Mouse (Mus musculus): ENCODE measurements at regions not wholly inside any gene's neighbourhood (a gene's known extent, or its start where the extent isn't known, plus 50 kb on each side); places are given as distances from the start of the nearest gene placed in this dataset.

DNA sequence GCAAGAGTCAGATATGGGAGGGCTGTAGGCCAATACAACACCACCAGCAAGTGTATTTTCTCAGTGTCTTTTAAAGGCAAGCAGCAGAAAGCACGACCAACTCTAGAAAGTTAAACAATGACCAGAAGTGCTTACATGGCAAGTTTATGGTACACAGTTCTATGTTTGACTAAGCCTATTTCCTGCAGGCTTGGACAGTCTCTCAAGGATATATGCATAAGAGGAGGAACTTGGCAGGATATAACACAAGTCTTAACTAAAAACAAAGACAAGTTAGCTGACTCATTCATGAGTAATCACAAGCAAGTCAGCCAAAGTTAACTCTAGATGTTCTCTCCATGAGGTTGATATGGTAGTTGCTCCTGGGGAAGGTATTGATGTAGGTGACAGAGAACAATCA is 201.3 kb downstream of the Mbip start:
- H3K4me1 ChIP-seq (replicated peaks; ENCODE audit: control insufficient read depth, insufficient read depth, low read length), result no peaks in the 10 kb centered on the region
- H3K4me3 ChIP-seq (ENCODE audit: low read depth, low read length), result no peak overlapping the region
- WGBS, result 19% methylated on average over 1 of the region's 1 CpGs
- H3K36me3 ChIP-seq (ENCODE audit: control insufficient read depth, insufficient read depth, low read length), result no peaks in the 10 kb centered on the region
- no peaks in the 10 kb centered on the region for H3K27me3 ChIP-seq (replicated peaks; ENCODE audit: control insufficient read depth, insufficient read depth, low read length)
- DNase-seq (ENCODE audit: low spot score), result no peak
- H3K9me3 ChIP-seq (ENCODE audit: control insufficient read depth, low read length), result no peaks in the 10 kb centered on the region
- no peak overlapping the region for H3K9ac ChIP-seq (ENCODE audit: low read length)
- no peak for ATAC-seq (replicated peaks; ENCODE audit: low FRiP score, low TSS enrichment, low read depth)
- H3K27ac ChIP-seq (ENCODE audit: low read depth), result no peak overlapping the region
- no peak overlapping the region for H3K4me2 ChIP-seq (ENCODE audit: low read length)

DNA sequence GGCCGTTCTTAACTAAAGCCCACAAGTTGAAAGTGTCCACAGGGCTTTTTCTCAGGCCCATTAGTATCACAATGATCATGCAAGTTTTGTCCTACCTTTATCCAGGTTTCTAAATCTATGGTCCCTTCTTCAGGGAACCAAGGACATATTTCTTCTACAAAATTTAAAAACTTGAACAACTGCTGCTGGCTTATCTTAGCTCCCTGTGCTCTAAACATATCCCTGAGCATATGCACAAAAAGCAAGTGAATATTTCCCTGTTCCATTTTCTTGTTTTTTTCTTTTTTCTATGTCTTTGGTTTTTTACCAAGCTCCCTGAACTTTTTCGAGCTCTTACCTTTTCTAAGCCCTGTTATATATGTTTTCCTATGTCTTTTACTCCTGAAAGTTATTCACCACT is 201.9 kb downstream of the Mbip start:
- no peaks in the 10 kb centered on the region for H3K27me3 ChIP-seq (replicated peaks; ENCODE audit: control insufficient read depth, insufficient read depth, low read length)
- H3K4me2 ChIP-seq (ENCODE audit: low read length), result no peak overlapping the region
- no peak overlapping the region for H3K27ac ChIP-seq (ENCODE audit: low read depth)
- no peak for DNase-seq (ENCODE audit: low spot score)
- WGBS, result 71% methylated on average over 2 of the region's 2 CpGs
- H3K36me3 ChIP-seq (ENCODE audit: control insufficient read depth, insufficient read depth, low read length), result no peaks in the 10 kb centered on the region
- no peaks in the 10 kb centered on the region for H3K4me1 ChIP-seq (replicated peaks; ENCODE audit: control insufficient read depth, insufficient read depth, low read length)
- H3K9ac ChIP-seq (ENCODE audit: low read length), result no peak overlapping the region
- ATAC-seq (replicated peaks; ENCODE audit: low FRiP score, low TSS enrichment, low read depth), result no peak
- no peak overlapping the region for H3K4me3 ChIP-seq (ENCODE audit: low read depth, low read length)
- no peaks in the 10 kb centered on the region for H3K9me3 ChIP-seq (ENCODE audit: control insufficient read depth, low read length)

DNA sequence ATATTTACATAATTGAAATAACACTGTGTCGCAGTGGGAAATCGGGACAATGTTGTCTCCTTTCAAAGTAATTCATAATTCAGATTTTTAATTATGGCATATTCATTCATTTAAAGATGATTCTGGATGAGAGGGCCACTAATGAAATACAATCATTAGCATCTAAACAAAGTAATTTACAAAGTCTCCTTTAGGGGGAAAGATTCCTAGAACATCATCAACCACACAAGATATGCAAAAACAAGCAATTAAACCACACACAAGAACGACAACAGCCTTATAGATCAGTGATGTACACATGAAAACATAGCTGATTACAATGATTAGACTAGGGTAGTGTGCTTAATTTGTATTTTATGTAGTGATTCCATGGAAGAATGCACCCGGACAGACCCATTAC is 231.2 kb downstream of the Mbip start:
- Histone ChIP-seq H3K4me2 (ENCODE audit: low read length) (no peak overlapping the region), H3K9ac (ENCODE audit: low read length) (no peak overlapping the region), H3K4me1 (replicated peaks; ENCODE audit: control insufficient read depth, insufficient read depth, low read length) (no peaks in the 10 kb centered on the region), H3K27ac (ENCODE audit: low read depth) (no peak overlapping the region), H3K9me3 (ENCODE audit: control insufficient read depth, low read length) (no peaks in the 10 kb centered on the region), H3K4me3 (ENCODE audit: low read depth, low read length) (no peak overlapping the region), H3K36me3 (ENCODE audit: control insufficient read depth, insufficient read depth, low read length) (no peaks in the 10 kb centered on the region), H3K27me3 (replicated peaks; ENCODE audit: control insufficient read depth, insufficient read depth, low read length) (no peaks in the 10 kb centered on the region)
- 84% methylated on average over 4 of the region's 4 CpGs for WGBS
- DNase-seq (ENCODE audit: low spot score), result no peak
- no peak for ATAC-seq (replicated peaks; ENCODE audit: low FRiP score, low TSS enrichment, low read depth)

DNA sequence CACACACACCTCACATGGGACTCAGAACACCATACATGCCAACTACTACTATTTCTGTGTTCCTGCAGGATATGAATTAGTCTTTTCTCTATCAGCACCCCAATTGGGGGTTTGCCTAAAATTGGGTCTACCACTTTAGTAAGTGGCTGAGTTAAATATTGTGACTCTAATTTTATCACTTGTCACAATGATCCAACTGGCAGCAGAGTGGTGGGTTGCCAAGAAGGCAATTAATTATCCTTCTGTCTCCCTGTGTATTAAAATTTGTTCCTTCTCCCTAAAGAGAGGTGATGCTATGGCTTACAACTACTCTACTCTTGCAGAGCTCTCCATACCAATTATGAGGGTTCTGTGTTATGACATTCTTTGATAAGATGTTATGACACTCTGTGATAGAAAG is 245.3 kb downstream of the Brms1l start:
- H3K9ac ChIP-seq (ENCODE audit: low read length), result no peak overlapping the region
- no peak overlapping the region for H3K4me3 ChIP-seq (ENCODE audit: low read depth, low read length)
- H3K4me1 ChIP-seq (replicated peaks; ENCODE audit: control insufficient read depth, insufficient read depth, low read length), result no peaks in the 10 kb centered on the region
- no peak overlapping the region for H3K27ac ChIP-seq (ENCODE audit: low read depth)
- no peaks in the 10 kb centered on the region for H3K36me3 ChIP-seq (ENCODE audit: control insufficient read depth, insufficient read depth, low read length)
- ATAC-seq (replicated peaks; ENCODE audit: low FRiP score, low TSS enrichment, low read depth) (no peak), DNase-seq (ENCODE audit: low spot score) (no peak)
- no peaks in the 10 kb centered on the region for H3K27me3 ChIP-seq (replicated peaks; ENCODE audit: control insufficient read depth, insufficient read depth, low read length)
- no peaks in the 10 kb centered on the region for H3K9me3 ChIP-seq (ENCODE audit: control insufficient read depth, low read length)
- no peak overlapping the region for H3K4me2 ChIP-seq (ENCODE audit: low read length)

DNA sequence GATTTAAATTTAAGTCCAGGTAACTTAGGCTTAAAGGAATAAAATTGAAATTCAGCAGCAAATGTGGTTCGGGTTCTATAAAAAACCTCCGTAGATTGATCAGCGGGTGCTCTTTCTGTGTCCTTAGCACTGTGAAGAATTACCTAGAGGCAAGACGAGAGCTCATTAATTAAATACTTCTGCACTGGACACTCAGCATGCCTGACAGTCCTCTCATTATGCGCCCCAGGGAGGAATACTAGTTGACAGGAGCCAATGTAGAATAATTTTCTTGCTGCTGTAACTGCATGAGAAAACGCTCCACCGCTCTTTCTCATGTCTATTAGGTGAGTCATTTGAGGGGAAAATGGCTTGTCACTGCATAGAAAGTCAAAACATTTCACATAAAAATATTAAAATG is 228.1 kb downstream of the Brms1l start:
- 86% methylated on average over 7 of the region's 7 CpGs for WGBS
- Histone ChIP-seq H3K9me3 (ENCODE audit: control insufficient read depth, low read length) (no peaks in the 10 kb centered on the region), H3K4me1 (replicated peaks; ENCODE audit: control insufficient read depth, insufficient read depth, low read length) (no peaks in the 10 kb centered on the region), H3K4me2 (ENCODE audit: low read length) (no peak overlapping the region), H3K36me3 (ENCODE audit: control insufficient read depth, insufficient read depth, low read length) (no peaks in the 10 kb centered on the region), H3K27me3 (replicated peaks; ENCODE audit: control insufficient read depth, insufficient read depth, low read length) (no peaks in the 10 kb centered on the region), H3K27ac (ENCODE audit: low read depth) (no peak overlapping the region), H3K4me3 (ENCODE audit: low read depth, low read length) (no peak overlapping the region), H3K9ac (ENCODE audit: low read length) (no peak overlapping the region)
- DNase-seq (ENCODE audit: low spot score), result no peak
- no peak for ATAC-seq (replicated peaks; ENCODE audit: low FRiP score, low TSS enrichment, low read depth)

DNA sequence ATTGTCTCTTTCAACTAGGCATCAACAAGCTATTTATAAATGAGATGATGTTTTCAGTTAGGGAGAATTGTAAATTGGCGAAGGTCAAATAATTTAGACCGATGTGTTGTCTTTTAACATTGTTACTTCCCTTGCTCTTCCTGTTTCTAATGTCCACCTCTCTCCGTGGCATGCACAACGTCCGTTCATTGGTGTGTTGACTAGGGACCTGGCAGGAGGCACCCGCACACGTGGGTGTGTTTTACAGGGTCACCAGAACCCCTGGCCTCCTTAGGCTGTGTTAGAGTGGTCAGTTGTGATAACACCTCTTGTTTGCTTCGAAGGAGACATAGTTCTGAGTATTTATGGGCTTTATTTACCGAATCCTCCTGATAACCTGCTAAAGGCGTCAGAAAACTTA is 222.8 kb downstream of the Brms1l start:
- Histone ChIP-seq H3K4me3 (ENCODE audit: low read depth, low read length) (no peak overlapping the region), H3K27me3 (replicated peaks; ENCODE audit: control insufficient read depth, insufficient read depth, low read length) (no peaks in the 10 kb centered on the region), H3K4me1 (replicated peaks; ENCODE audit: control insufficient read depth, insufficient read depth, low read length) (no peaks in the 10 kb centered on the region), H3K27ac (ENCODE audit: low read depth) (no peak overlapping the region), H3K9me3 (ENCODE audit: control insufficient read depth, low read length) (no peaks in the 10 kb centered on the region), H3K9ac (ENCODE audit: low read length) (no peak overlapping the region), H3K36me3 (ENCODE audit: control insufficient read depth, insufficient read depth, low read length) (no peaks in the 10 kb centered on the region), H3K4me2 (ENCODE audit: low read length) (no peak overlapping the region)
- DNase-seq (ENCODE audit: low spot score) (no peak), ATAC-seq (replicated peaks; ENCODE audit: low FRiP score, low TSS enrichment, low read depth) (no peak)
- WGBS, result 71% methylated on average over 10 of the region's 10 CpGs

DNA sequence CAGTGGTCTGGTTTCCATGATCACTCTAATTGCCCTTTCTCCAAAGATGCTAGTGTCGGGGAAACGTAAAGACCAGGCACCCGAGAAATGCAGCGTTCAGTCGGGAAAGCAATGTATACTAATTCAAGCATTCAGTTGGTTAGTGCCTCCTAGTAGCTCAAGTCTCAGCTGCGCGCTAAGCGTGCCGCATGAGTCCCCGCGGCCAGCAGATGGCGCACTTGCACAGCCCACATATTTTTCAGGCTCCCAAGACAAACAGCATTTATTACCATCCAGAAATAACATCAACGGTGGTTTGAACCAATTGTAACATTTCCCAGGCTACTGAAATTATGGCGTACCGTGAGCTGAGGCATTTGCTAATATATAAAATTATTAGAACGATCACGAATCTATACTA is 222.3 kb downstream of the Brms1l start:
- 12% methylated on average over 17 of the region's 17 CpGs for WGBS

DNA sequence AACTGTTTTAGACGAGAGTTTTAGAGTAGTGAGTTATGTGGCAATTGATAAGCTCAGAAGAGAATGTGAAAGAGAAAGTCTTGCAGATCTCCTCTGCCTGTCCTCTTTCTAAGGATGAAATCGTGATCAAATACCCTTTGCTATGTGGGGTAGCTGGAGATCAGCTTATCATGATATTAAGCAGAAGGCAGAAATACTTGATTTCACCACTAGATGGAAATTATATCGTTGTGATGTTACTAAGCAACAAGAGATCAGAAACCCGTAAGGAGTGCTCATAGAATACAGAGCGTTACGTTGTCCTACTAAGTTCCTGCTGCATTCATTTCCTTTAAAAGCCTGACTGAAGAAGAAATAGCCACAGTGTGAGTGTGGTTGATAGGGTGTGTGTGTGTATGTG is 219.3 kb downstream of the Brms1l start:
- DNase-seq (ENCODE audit: low spot score) (no peak), ATAC-seq (replicated peaks; ENCODE audit: low FRiP score, low TSS enrichment, low read depth) (no peak)
- Histone ChIP-seq H3K4me3 (ENCODE audit: low read depth, low read length) (no peak overlapping the region), H3K9ac (ENCODE audit: low read length) (no peak overlapping the region), H3K4me1 (replicated peaks; ENCODE audit: control insufficient read depth, insufficient read depth, low read length) (no peaks in the 10 kb centered on the region), H3K4me2 (ENCODE audit: low read length) (no peak overlapping the region), H3K27ac (ENCODE audit: low read depth) (no peak overlapping the region), H3K27me3 (replicated peaks; ENCODE audit: control insufficient read depth, insufficient read depth, low read length) (no peaks in the 10 kb centered on the region), H3K36me3 (ENCODE audit: control insufficient read depth, insufficient read depth, low read length) (no peaks in the 10 kb centered on the region), H3K9me3 (ENCODE audit: control insufficient read depth, low read length) (no peaks in the 10 kb centered on the region)
- WGBS, result 73% methylated on average over 6 of the region's 6 CpGs

More for the DNA sequence above, 222.3 kb downstream of the Brms1l start:
- H3K4me2 ChIP-seq (ENCODE audit: low read length), result no peak overlapping the region
- H3K36me3 ChIP-seq (ENCODE audit: control insufficient read depth, insufficient read depth, low read length), result no peaks in the 10 kb centered on the region
- H3K27me3 ChIP-seq (replicated peaks; ENCODE audit: control insufficient read depth, insufficient read depth, low read length), result no peaks in the 10 kb centered on the region
- no peak overlapping the region for H3K4me3 ChIP-seq (ENCODE audit: low read depth, low read length)
- H3K4me1 ChIP-seq (replicated peaks; ENCODE audit: control insufficient read depth, insufficient read depth, low read length), result no peaks in the 10 kb centered on the region
- no peaks in the 10 kb centered on the region for H3K9me3 ChIP-seq (ENCODE audit: control insufficient read depth, low read length)
- ATAC-seq (replicated peaks; ENCODE audit: low FRiP score, low TSS enrichment, low read depth) (no peak), DNase-seq (ENCODE audit: low spot score) (peak; percentile 94)
- H3K9ac ChIP-seq (ENCODE audit: low read length), result no peak overlapping the region
- no peak overlapping the region for H3K27ac ChIP-seq (ENCODE audit: low read depth)

DNA sequence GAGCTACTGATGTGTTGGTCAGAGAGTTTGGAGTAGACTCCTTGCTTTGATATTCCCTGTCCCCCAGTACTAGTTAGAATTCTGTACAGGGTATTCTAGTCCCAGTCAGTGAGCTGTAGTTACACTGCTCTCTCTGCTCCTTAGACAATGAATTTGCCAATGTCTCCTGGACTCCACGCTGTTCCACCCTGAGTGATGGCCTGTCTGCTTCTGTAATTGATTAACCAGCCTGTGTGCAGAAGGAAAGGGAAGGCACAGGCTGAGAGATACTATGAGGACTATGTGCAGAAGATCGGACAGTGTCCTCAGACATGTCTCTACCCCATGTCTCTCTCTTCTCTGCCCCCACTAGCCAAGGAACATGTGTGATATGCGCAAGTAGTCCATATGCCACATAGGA is 209.9 kb downstream of the Brms1l start:
- no peak overlapping the region for H3K9ac ChIP-seq (ENCODE audit: low read length)
- no peak overlapping the region for H3K4me3 ChIP-seq (ENCODE audit: low read depth, low read length)
- no peak for ATAC-seq (replicated peaks; ENCODE audit: low FRiP score, low TSS enrichment, low read depth)
- H3K27me3 ChIP-seq (replicated peaks; ENCODE audit: control insufficient read depth, insufficient read depth, low read length), result no peaks in the 10 kb centered on the region
- DNase-seq (ENCODE audit: low spot score), result no peak
- H3K4me2 ChIP-seq (ENCODE audit: low read length), result no peak overlapping the region
- no peaks in the 10 kb centered on the region for H3K9me3 ChIP-seq (ENCODE audit: control insufficient read depth, low read length)
- H3K4me1 ChIP-seq (replicated peaks; ENCODE audit: control insufficient read depth, insufficient read depth, low read length), result no peaks in the 10 kb centered on the region
- 75% methylated on average over 3 of the region's 3 CpGs for WGBS
- no peaks in the 10 kb centered on the region for H3K36me3 ChIP-seq (ENCODE audit: control insufficient read depth, insufficient read depth, low read length)
- no peak overlapping the region for H3K27ac ChIP-seq (ENCODE audit: low read depth)
